ENCODE assay signal across 16 mouse cellular contexts in the genomic region with DNA sequence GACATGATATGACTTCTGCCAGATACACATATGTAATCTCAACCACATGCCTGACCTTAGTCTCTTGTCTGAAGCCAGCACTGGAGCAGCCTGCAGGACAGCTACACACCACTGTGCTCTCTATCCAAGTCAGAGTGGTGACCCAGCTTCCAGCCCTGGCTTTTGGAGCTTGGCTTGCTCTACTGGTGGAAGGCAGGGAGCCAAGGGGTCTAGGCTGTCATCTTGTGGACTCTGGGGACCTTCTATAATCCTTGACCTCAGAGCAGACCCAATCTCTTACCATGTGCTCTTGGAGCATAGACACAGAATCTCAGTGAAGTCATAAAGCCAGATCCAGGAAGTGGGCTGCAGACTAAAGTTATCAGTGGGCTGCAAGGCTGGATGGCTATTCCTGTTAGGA. TPM values are rescaled to one million over a fixed set of nuclear protein-coding genes. Genes with fewer than 3 reads are reported as not detected.
DNase-seq lines count a peak whose midpoint lies in the region; ATAC-seq and TF ChIP-seq lines count a peak whose summit lies in the region.
"Had no signal": no experiment of that assay in that cellular context is flagged by ENCODE, and none has a peak within 500 bp of the region (broad histone marks: within the 10 kb centered on the region; RNA-seq: fewer than 3 reads in every experiment).

No protein-coding gene starts in this region.

- no peaks in the 10 kb centered on the region for H3K36me3 ChIP-seq in lung, postnatal 0 days (ENCODE audit: insufficient read depth, low read length)
- H3K36me3 ChIP-seq: embryonic facial prominence, embryonic 10.5 days; heart, embryonic 13.5 days; hindbrain, embryonic 15.5 days had no signal

- TF ChIP-seq CTCF in lung, postnatal 0 days (IDR thresholded peaks at IDR 0.05): no peak

- peak; percentile 42 for ATAC-seq in lung, postnatal 0 days
- ATAC-seq: activated CD4-positive, CD25-positive, alpha-beta regulatory T cell, adult 4 months; forebrain, embryonic 13.5 days; forebrain, postnatal 0 days; Patski had no signal

- TF ChIP-seq EP300 in lung, postnatal 0 days (IDR thresholded peaks at IDR 0.05): no peak

- H3K4me3 ChIP-seq in lung, postnatal 0 days (ENCODE audit: low read depth, low read length): no peak overlapping the region
- H3K4me3 ChIP-seq: embryonic facial prominence, embryonic 10.5 days; forebrain, embryonic 13.5 days; heart, embryonic 13.5 days; hindbrain, embryonic 15.5 days had no signal

- H3K27me3 ChIP-seq in lung, postnatal 0 days (replicated peaks; ENCODE audit: insufficient read depth, low read length): no peaks in the 10 kb centered on the region
- H3K27me3 ChIP-seq: CH12.LX; forebrain, embryonic 13.5 days; heart, embryonic 13.5 days; hindbrain, embryonic 15.5 days had no signal

- no peak overlapping the region for H3K4me2 ChIP-seq in lung, postnatal 0 days (replicated peaks; ENCODE audit: low read depth, low read length)
- H3K4me2 ChIP-seq: forebrain, embryonic 13.5 days; heart, embryonic 13.5 days; hindbrain, embryonic 15.5 days had no signal

- no peaks in the 10 kb centered on the region for H3K9me3 ChIP-seq in lung, postnatal 0 days (ENCODE audit: low read length)
- H3K9me3 ChIP-seq: embryonic facial prominence, embryonic 10.5 days; forebrain, embryonic 13.5 days; heart, embryonic 13.5 days; hindbrain, embryonic 15.5 days had no signal

- H3K27ac ChIP-seq in lung, postnatal 0 days (ENCODE audit: low read length): peak overlapping the region; percentile 44; the same call in 1 of the 2 replicates
- H3K27ac ChIP-seq: embryonic facial prominence, embryonic 10.5 days; forebrain, embryonic 13.5 days; heart, embryonic 13.5 days; hindbrain, embryonic 15.5 days had no signal

- 0 out of 2 replicates have a peak, but pooled peaks cover 5% of the 10 kb centered on the region for H3K4me1 ChIP-seq in lung, postnatal 0 days (ENCODE audit: insufficient read depth, low read depth, low read length)

- peak; percentile 6 to 13 for DNase-seq in heart, adult 9 months (ENCODE audit: low spot score in 2 of 2)
- DNase-seq in heart, postnatal 25 days (ENCODE audit: low spot score): no peak
- peak; percentile 34 for DNase-seq in kidney, postnatal 10 days
- no peak for DNase-seq in kidney, adult 11 months
- no peak for DNase-seq in lung, postnatal 0 days (ENCODE audit: low spot score)
- no peak for DNase-seq in lung, postnatal 36 days
- DNase-seq: cerebellum, adult 11-12 months; cerebellum, adult 9-11 months; forebrain, postnatal 0 days had no signal

- H3K9ac ChIP-seq in lung, postnatal 0 days (replicated peaks; ENCODE audit: low read depth): no peak overlapping the region
- H3K9ac ChIP-seq: forebrain, embryonic 13.5 days; forebrain, postnatal 0 days; heart, embryonic 13.5 days; hindbrain, embryonic 15.5 days had no signal

- intact Hi-C loops in heart, postnatal 25 days (cut with DNase I): no loop called here

RNA-seq across cellular contexts. Expression of a gene that starts 30.7 kb away (rescaled TPM):
- 10 to 100 TPM; 14.4 to 19.8 TPM for total RNA-seq in heart, postnatal 25 days (2021)
- 11.1 and 11.7 TPM in 2 replicates for polyA plus RNA-seq in lung, postnatal 0 days (2015; fragmentation: Nextera tagmentation; extraction: Ambion mirVana)

Comparison
In these comparisons a context has a peak if more than half of its experiments do, and no peak if none do; other contexts are left out.
1. DNase-seq: peak in heart, adult 9 months (2 of 2) and kidney, postnatal 10 days (single experiment); none in heart, postnatal 25 days (single experiment), kidney, adult 11 months (single experiment), lung, postnatal 0 days (single experiment) and lung, postnatal 36 days (single experiment).